Mouse (Mus musculus) left cerebral cortex, adult 8-10 months (tissue): Measurements from ENCODE around the gene Rasgrf1. TPM values are rescaled to one million over a fixed set of nuclear protein-coding genes. Genes with fewer than 3 reads are reported as not detected.

ENCODE experiments used
- total RNA-seq, 4 experiments: library from RNA; stranded (reverse); gene quantifications; 2 replicates each; pipeline ENCODE4 v1.2.4; 2022

The Rasgrf1 gene
- total RNA-seq, 4 experiments from 2014 or later = 274 to 308 (median 296) TPM

Other genes starting within 250 kb of the Rasgrf1 start
- gene Tmed3, start 204.8 kb upstream of the Rasgrf1 start, total RNA-seq = 10 to 100 TPM; 27.6 to 37.8 (median 33.4) TPM
- gene Ankrd34c, start 171.4 kb upstream of the Rasgrf1 start, total RNA-seq = 10 to 100 TPM; 10.1 to 15.8 (median 11.8) TPM
- 10 to 100 TPM; 16.2 to 42.2 (median 32.4) TPM for gene Ctsh, start 144.2 kb downstream of the Rasgrf1 start, total RNA-seq
- 100 to 1,000 TPM; 436 to 462 (median 449) TPM for gene Morf4l1, start 204.9 kb downstream of the Rasgrf1 start, total RNA-seq